Mouse (Mus musculus) midbrain, embryonic 11.5 days (tissue): ENCODE measurements around the gene Cav2. TPM values are rescaled to one million over a fixed set of nuclear protein-coding genes. Genes with fewer than 3 reads are reported as not detected.

Experiments
- ATAC-seq: fragments of 200-750 bp; cut with Nextera tagmentation; 2 replicates; pipeline ENCODE4 v1.8.0; 2017; ENCODE audit warnings: moderate TSS enrichment, moderate library complexity; ENCODE audit not compliant: low FRiP score
- DNase-seq: peaks from one replicate; pipeline ENCODE4 v3.0.0; 2015; ENCODE audit warnings: low spot score; ENCODE audit errors: missing footprints
- H3K27ac ChIP-seq: fragments of 300-500 bp; sonication (generic); 2 replicates; pipeline ENCODE4 v1.5.1; 2014; ENCODE audit warnings: low read depth, low read length
- H3K27me3 ChIP-seq: fragments of 300-500 bp; sonication (generic); 2 replicates; pipeline ENCODE4 v1.6.1; 2014; ENCODE audit warnings: mild to moderate bottlenecking, low read length, moderate library complexity, mixed read lengths; ENCODE audit not compliant: control insufficient read depth, insufficient read depth
- H3K36me3 ChIP-seq: fragments of 300-500 bp; sonication (generic); 2 replicates; pipeline ENCODE4 v1.6.1; 2014; ENCODE audit warnings: mild to moderate bottlenecking, low read length, moderate library complexity, mixed read lengths; ENCODE audit not compliant: control insufficient read depth, insufficient read depth
- H3K4me1 ChIP-seq: fragments of 300-500 bp; sonication (generic); 2 replicates; pipeline ENCODE4 v1.6.1; 2014; ENCODE audit warnings: low read length; ENCODE audit not compliant: control insufficient read depth, insufficient read depth
- H3K4me2 ChIP-seq: fragments of 300-500 bp; sonication (generic); 2 replicates; pipeline ENCODE4 v1.6.1; 2014; ENCODE audit warnings: mild to moderate bottlenecking, moderate library complexity
- H3K4me3 ChIP-seq: fragments of 300-500 bp; sonication (generic); 2 replicates; pipeline ENCODE4 v1.5.1; 2014; ENCODE audit warnings: low read depth, low read length
- H3K9ac ChIP-seq: fragments of 300-500 bp; sonication (generic); 2 replicates; pipeline ENCODE4 v1.6.1; 2014; ENCODE audit warnings: low read length
- H3K9me3 ChIP-seq: fragments of 300-500 bp; sonication (generic); 2 replicates; pipeline ENCODE4 v1.6.1; 2016; ENCODE audit warnings: low read length; ENCODE audit not compliant: control insufficient read depth
- WGBS: fragments of 180-500 bp; shearing (Covaris S2); extraction: QIAGEN DNeasy Blood & Tissue Kit; methylation state at CpG from one replicate; pipeline ENCODE4 v1.1.7; 2014; 5-methylcytosine and 5-hydroxymethylcytosine counted together
- polyA plus RNA-seq: library from polyadenylated mRNA; unstranded; fragments of >200 nt; fragmentation: Nextera tagmentation; extraction: Ambion mirVana; gene quantifications from 2 replicates; pipeline ENCODE4 v1.2.1, GENCODE M21; 2014

Cav2 gene
- polyA plus RNA-seq, 1 experiment from 2014 or later: 6.2 TPM

GRCm38 (mm10) chr6:17317167-17317524 is 36.2 kb downstream of the Cav2 start:
- no peak overlapping the region for H3K9ac ChIP-seq
- H3K4me3 ChIP-seq: no peak overlapping the region
- 48% methylated on average over 1 of the region's 1 CpGs for WGBS
- H3K4me1 ChIP-seq: no peaks in the 10 kb centered on the region
- H3K27ac ChIP-seq: no peak overlapping the region
- H3K36me3 ChIP-seq: no peaks in the 10 kb centered on the region
- H3K4me2 ChIP-seq: no peak overlapping the region
- H3K9me3 ChIP-seq: no peaks in the 10 kb centered on the region
- DNase-seq (no peak), ATAC-seq (no peak)
- no peaks in the 10 kb centered on the region for H3K27me3 ChIP-seq

- 85% methylated on average over 1 of the region's 1 CpGs for WGBS
- no peak overlapping the region for H3K4me2 ChIP-seq
- no peak for ATAC-seq
These were observed 37.0 kb downstream of the Cav2 start for GRCm38 (mm10) chr6:17317944-17318343.

GRCm38 (mm10) chr6:17321976-17322375 is 41.0 kb downstream of the Cav2 start:
- Histone ChIP-seq H3K27ac (no peak overlapping the region), H3K4me1 (no peaks in the 10 kb centered on the region), H3K4me3 (no peak overlapping the region), H3K27me3 (no peaks in the 10 kb centered on the region), H3K4me2 (no peak overlapping the region), H3K9me3 (no peaks in the 10 kb centered on the region), H3K36me3 (no peaks in the 10 kb centered on the region), H3K9ac (no peak overlapping the region)
- WGBS: 78% methylated on average over 6 of the region's 6 CpGs
- DNase-seq (no peak), ATAC-seq (no peak)

More at GRCm38 (mm10) chr6:17317944-17318343, 37.0 kb downstream of the Cav2 start:
- no peak overlapping the region for H3K27ac ChIP-seq
- H3K36me3 ChIP-seq: no peaks in the 10 kb centered on the region
- DNase-seq: no peak
- no peaks in the 10 kb centered on the region for H3K27me3 ChIP-seq
- no peaks in the 10 kb centered on the region for H3K9me3 ChIP-seq
- H3K4me1 ChIP-seq: no peaks in the 10 kb centered on the region
- H3K4me3 ChIP-seq: no peak overlapping the region
- H3K9ac ChIP-seq: no peak overlapping the region

- Histone ChIP-seq H3K4me3 (no peak overlapping the region), H3K27me3 (no peaks in the 10 kb centered on the region), H3K9me3 (no peaks in the 10 kb centered on the region), H3K9ac (no peak overlapping the region), H3K4me1 (no peaks in the 10 kb centered on the region), H3K27ac (no peak overlapping the region), H3K4me2 (no peak overlapping the region), H3K36me3 (no peaks in the 10 kb centered on the region)
- WGBS: 63% methylated on average over 11 of the region's 11 CpGs
- DNase-seq: peak; percentile 77
- no peak for ATAC-seq
These were observed 46.2 kb downstream of the Cav2 start for GRCm38 (mm10) chr6:17327216-17327615.

GRCm38 (mm10) chr6:17329801-17330200 is 48.8 kb downstream of the Cav2 start:
- no peak overlapping the region for H3K9ac ChIP-seq
- no peaks in the 10 kb centered on the region for H3K9me3 ChIP-seq
- no peak overlapping the region for H3K4me3 ChIP-seq
- H3K36me3 ChIP-seq: no peaks in the 10 kb centered on the region
- no peaks in the 10 kb centered on the region for H3K27me3 ChIP-seq
- DNase-seq (no peak), ATAC-seq (no peak)
- no peaks in the 10 kb centered on the region for H3K4me1 ChIP-seq
- WGBS: 86% methylated on average over 3 of the region's 3 CpGs
- H3K4me2 ChIP-seq: no peak overlapping the region
- H3K27ac ChIP-seq: no peak overlapping the region

- no peak overlapping the region for H3K4me2 ChIP-seq
- no peaks in the 10 kb centered on the region for H3K27me3 ChIP-seq
- H3K9ac ChIP-seq: no peak overlapping the region
- H3K27ac ChIP-seq: no peak overlapping the region
- no peaks in the 10 kb centered on the region for H3K9me3 ChIP-seq
- H3K36me3 ChIP-seq: no peaks in the 10 kb centered on the region
- H3K4me3 ChIP-seq: no peak overlapping the region
- peaks cover 3% of the 10 kb centered on the region for H3K4me1 ChIP-seq
- WGBS: 90% methylated on average over 2 of the region's 2 CpGs
- DNase-seq (no peak), ATAC-seq (no peak)
These were observed 56.7 kb downstream of the Cav2 start for GRCm38 (mm10) chr6:17337724-17338123.

Other genes starting within 250 kb of the Cav2 start
- gene Tes, start 216.0 kb upstream of the Cav2 start, polyA plus RNA-seq: 37.3 and 41.7 TPM in 2 replicates
- 9.8 and 12.1 TPM in 2 replicates for gene Cav1, start 25.1 kb downstream of the Cav2 start, polyA plus RNA-seq
- 1.1 and 1.6 TPM in 2 replicates for gene Met, start 182.6 kb downstream of the Cav2 start, polyA plus RNA-seq